Mouse (Mus musculus) MEL (cell line): Measurements from ENCODE around the gene Cnpy2. TPM values are rescaled to one million over a fixed set of nuclear protein-coding genes. Genes with fewer than 3 reads are reported as not detected.
"Not testable (repeated sequence)": the region's sequence is repeated elsewhere in the genome, so short reads cannot be mapped to it uniquely, and the experiment has no call there.

Source experiments
- DNase-seq: peaks from one replicate; pipeline ENCODE4 v3.0.0; 2011; ENCODE audit warnings: low read depth, low spot score
- H3K27ac ChIP-seq: 2 replicates; pipeline ENCODE4 v1.5.1; 2012; ENCODE audit warnings: low read depth, mild to moderate bottlenecking, control low read depth, low read length, moderate library complexity; ENCODE audit not compliant: control insufficient read depth
- H3K27me3 ChIP-seq, 2 experiments: fragments of 150-350 bp in 1 of 2; sonication (generic) in 1 of 2; 2 replicates each; pipeline ENCODE4 v1.6.1; 2012; ENCODE audit warnings: low read length in 2 of 2, mild to moderate bottlenecking in 2 of 2, improper control_type of control experiment in 1 of 2, moderate library complexity in 1 of 2; ENCODE audit not compliant: insufficient read depth in 2 of 2, control insufficient read depth in 1 of 2
- H3K36me3 ChIP-seq, 2 experiments: 2 replicates each; pipeline ENCODE4 v1.6.1; 2012 to 2014; ENCODE audit warnings: low read length in 2 of 2, improper control_type of control experiment in 1 of 2, inconsistent platforms in 1 of 2, mild to moderate bottlenecking in 1 of 2; ENCODE audit not compliant: insufficient read depth in 2 of 2, control insufficient read depth in 1 of 2
- H3K4me1 ChIP-seq, 2 experiments: fragments of 150-350 bp in 1 of 2; sonication (generic) in 1 of 2; 2 replicates each; pipeline ENCODE4 v1.6.1; 2012; ENCODE audit warnings: low read length in 2 of 2, improper control_type of control experiment in 1 of 2, mild to moderate bottlenecking in 1 of 2; ENCODE audit not compliant: insufficient read depth in 2 of 2, control insufficient read depth in 1 of 2
- H3K4me3 ChIP-seq, 2 experiments: fragments of 150-350 bp in 1 of 2; sonication (generic) in 1 of 2; 2 replicates each; pipeline ENCODE4 v1.5.1; 2012; ENCODE audit warnings: low read depth in 2 of 2, low read length in 2 of 2, mild to moderate bottlenecking in 2 of 2, moderate library complexity in 2 of 2, control low read depth in 1 of 2, improper control_type of control experiment in 1 of 2; ENCODE audit not compliant: control insufficient read depth in 1 of 2, insufficient read depth in 1 of 2
- H3K79me2 ChIP-seq: 2 replicates; pipeline ENCODE4 v1.6.1; 2012; ENCODE audit warnings: mild to moderate bottlenecking, low read length, moderate library complexity; ENCODE audit not compliant: control insufficient read depth, poor library complexity, insufficient read depth
- H3K9ac ChIP-seq: 2 replicates; pipeline ENCODE4 v1.6.1; 2012; ENCODE audit warnings: low read depth, mild to moderate bottlenecking, control low read depth, low read length, moderate library complexity; ENCODE audit not compliant: control insufficient read depth, poor library complexity, severe bottlenecking
- H3K9me3 ChIP-seq: fragments of 150-350 bp; sonication (generic); replicated peaks from 2 replicates; pipeline ENCODE4 v1.6.1; 2012; ENCODE audit warnings: mild to moderate bottlenecking, low read length, improper control_type of control experiment, moderate library complexity; ENCODE audit not compliant: insufficient read depth
- CHD1 ChIP-seq: IDR thresholded peaks from 2 replicates; pipeline ENCODE4 v1.6.1; 2012; ENCODE audit warnings: low read depth, mild to moderate bottlenecking, inconsistent platforms, low read length, improper control_type of control experiment
- CHD2 ChIP-seq: IDR thresholded peaks from 2 replicates; pipeline ENCODE4 v1.6.1; 2011; ENCODE audit warnings: low read length, improper control_type of control experiment
- CTCF ChIP-seq, 3 experiments: IDR thresholded peaks in 2 of 3; conservative IDR thresholded peaks in 1 of 3; 2 replicates each; pipeline ENCODE4 v1.5.1; 2011 to 2012; ENCODE audit warnings: low read length in 3 of 3, low read depth in 2 of 3, mild to moderate bottlenecking in 2 of 3, improper control_type of control experiment in 1 of 3, inconsistent platforms in 1 of 3, mixed read lengths in 1 of 3, moderate library complexity in 1 of 3; ENCODE audit not compliant: control insufficient read depth in 1 of 3, insufficient read depth in 1 of 3, poor library complexity in 1 of 3, severe bottlenecking in 1 of 3
- E2F4 ChIP-seq: IDR thresholded peaks from 2 replicates; pipeline ENCODE4 v1.6.1; 2011; ENCODE audit warnings: low read depth, low read length, improper control_type of control experiment, borderline replicate concordance
- ELF1 ChIP-seq: IDR thresholded peaks from 2 replicates; pipeline ENCODE4 v1.6.1; 2014; ENCODE audit warnings: low read depth, mild to moderate bottlenecking, inconsistent platforms, low read length, improper control_type of control experiment, moderate library complexity
- EP300 ChIP-seq, 2 experiments: IDR thresholded peaks; 2 replicates each; pipeline ENCODE4 v1.6.1; 2011; ENCODE audit warnings: improper control_type of control experiment in 2 of 2, low read length in 2 of 2, low read depth in 1 of 2, mild to moderate bottlenecking in 1 of 2
- ETS1 ChIP-seq: IDR thresholded peaks from 2 replicates; pipeline ENCODE4 v1.6.1; 2012; ENCODE audit warnings: low read depth, mild to moderate bottlenecking, inconsistent platforms, low read length, improper control_type of control experiment, moderate library complexity
- GABPA ChIP-seq: IDR thresholded peaks from 2 replicates; pipeline ENCODE4 v1.6.1; 2012; ENCODE audit warnings: low read depth, mild to moderate bottlenecking, inconsistent platforms, low read length, improper control_type of control experiment, moderate library complexity
- GATA1 ChIP-seq: IDR thresholded peaks from 2 replicates; pipeline ENCODE4 v1.6.1; 2011; ENCODE audit warnings: low read depth, low read length, improper control_type of control experiment
- JUND ChIP-seq: IDR thresholded peaks from 2 replicates; pipeline ENCODE4 v1.6.1; 2011; ENCODE audit warnings: low read depth, mild to moderate bottlenecking, improper control_type of control experiment, low read length
- KAT2A ChIP-seq: conservative IDR thresholded peaks from 2 replicates; pipeline ENCODE4 v1.6.1; 2012; ENCODE audit warnings: low read depth, low read length, improper control_type of control experiment, inconsistent platforms
- MAFK ChIP-seq: IDR thresholded peaks from 2 replicates; pipeline ENCODE4 v1.6.1; 2011; ENCODE audit warnings: low read depth, mild to moderate bottlenecking, low read length, improper control_type of control experiment, borderline replicate concordance
- MAX ChIP-seq: IDR thresholded peaks from 2 replicates; pipeline ENCODE4 v1.6.1; 2011; ENCODE audit warnings: low read length, improper control_type of control experiment
- MXI1 ChIP-seq: IDR thresholded peaks from 2 replicates; pipeline ENCODE4 v1.6.1; 2011; ENCODE audit warnings: mild to moderate bottlenecking, low read depth, low read length, improper control_type of control experiment
- MYC ChIP-seq: IDR thresholded peaks from 2 replicates; pipeline ENCODE4 v1.6.1; 2011; ENCODE audit warnings: low read depth, mild to moderate bottlenecking, low read length, improper control_type of control experiment, moderate library complexity
- NELFE ChIP-seq: IDR thresholded peaks from 2 replicates; pipeline ENCODE4 v1.6.1; 2011; ENCODE audit warnings: low read depth, low read length, improper control_type of control experiment
- POLR2A ChIP-seq, 2 experiments: IDR thresholded peaks; 2 replicates each; pipeline ENCODE4 v1.6.1; 2011 to 2012; ENCODE audit warnings: low read length in 2 of 2, mild to moderate bottlenecking in 2 of 2, control low read depth in 1 of 2, improper control_type of control experiment in 1 of 2, low read depth in 1 of 2, moderate library complexity in 1 of 2; ENCODE audit not compliant: control insufficient read depth in 1 of 2, insufficient read depth in 1 of 2, poor library complexity in 1 of 2
- POLR2AphosphoS2 ChIP-seq: IDR thresholded peaks from 2 replicates; pipeline ENCODE4 v1.6.1; 2011; ENCODE audit warnings: low read length, improper control_type of control experiment
- POLR2AphosphoS5 ChIP-seq: IDR thresholded peaks from 2 replicates; pipeline ENCODE4 v1.6.1; 2012; ENCODE audit warnings: low read depth, borderline replicate concordance, mild to moderate bottlenecking, inconsistent platforms, low read length, moderate library complexity, mixed read lengths
- RAD21 ChIP-seq: IDR thresholded peaks from 2 replicates; pipeline ENCODE4 v1.6.1; 2011; ENCODE audit warnings: mild to moderate bottlenecking, low read depth, low read length, improper control_type of control experiment
- RCOR1 ChIP-seq: IDR thresholded peaks from 2 replicates; pipeline ENCODE4 v1.6.1; 2012; ENCODE audit warnings: low read depth, mild to moderate bottlenecking, inconsistent platforms, low read length, improper control_type of control experiment
- SMC3 ChIP-seq: IDR thresholded peaks from 2 replicates; pipeline ENCODE4 v1.6.1; 2011; ENCODE audit warnings: low read depth, low read length, improper control_type of control experiment
- TAL1 ChIP-seq: IDR thresholded peaks from 2 replicates; pipeline ENCODE4 v1.6.1; 2012; ENCODE audit warnings: mild to moderate bottlenecking, inconsistent platforms, low read length, moderate library complexity, mixed read lengths
- TBP ChIP-seq: IDR thresholded peaks from 2 replicates; pipeline ENCODE4 v1.8.0; 2011; ENCODE audit warnings: low read depth, low read length, improper control_type of control experiment
- UBTF ChIP-seq: IDR thresholded peaks from 2 replicates; pipeline ENCODE4 v1.6.1; 2012; ENCODE audit warnings: low read depth, mild to moderate bottlenecking, inconsistent platforms, low read length, improper control_type of control experiment, moderate library complexity, borderline replicate concordance; ENCODE audit not compliant: insufficient read depth
- USF2 ChIP-seq, 2 experiments: IDR thresholded peaks; 2 replicates each; pipeline ENCODE4 v1.6.1; 2011 to 2012; ENCODE audit warnings: improper control_type of control experiment in 2 of 2, low read length in 2 of 2, borderline replicate concordance in 1 of 2, inconsistent platforms in 1 of 2, low read depth in 1 of 2, mild to moderate bottlenecking in 1 of 2; ENCODE audit not compliant: insufficient read depth in 1 of 2
- ZC3H11A ChIP-seq: IDR thresholded peaks from 2 replicates; pipeline ENCODE4 v1.6.1; 2012; ENCODE audit warnings: low read depth, mild to moderate bottlenecking, inconsistent platforms, low read length, improper control_type of control experiment
- ZKSCAN1 ChIP-seq: IDR thresholded peaks from 2 replicates; pipeline ENCODE4 v1.6.1; 2012; ENCODE audit warnings: low read depth, mild to moderate bottlenecking, inconsistent platforms, low read length, improper control_type of control experiment, moderate library complexity
- ZMIZ1 ChIP-seq: IDR thresholded peaks from 2 replicates; pipeline ENCODE4 v1.6.1; 2012; ENCODE audit warnings: low read depth, mild to moderate bottlenecking, inconsistent platforms, low read length, improper control_type of control experiment, moderate library complexity
- ZNF384 ChIP-seq: IDR thresholded peaks from 2 replicates; pipeline ENCODE4 v1.6.1; 2012; ENCODE audit warnings: low read depth, mild to moderate bottlenecking, inconsistent platforms, low read length, improper control_type of control experiment
- polyA plus RNA-seq, 2 experiments: library from polyadenylated mRNA; stranded (reverse) in 1 of 2; unstranded in 1 of 2; fragments of >175 nt in 1 of 2; fragments of >200 nt in 1 of 2; gene quantifications; 2 replicates each; pipeline versions ENCODE4 v1.2.1 to v1.2.4; 2012; ENCODE audit warnings: low replicate concordance in 2 of 2, low read depth in 1 of 2; ENCODE audit not compliant: insufficient read length in 2 of 2, insufficient read depth in 1 of 2, missing spikeins in 1 of 2
- total RNA-seq: library from RNA; depleted of rRNA; stranded (reverse); fragments of 300-350 nt; gene quantifications from 2 replicates; pipeline ENCODE4 v1.2.3, GENCODE M21; 2012

Cnpy2 gene
- total and polyA plus RNA-seq, 3 experiments, result 98.1 to 107 TPM; not detected in 1

GRCm38 (mm10) chr10:128332358-128333249 is 10.3 kb downstream of the Cnpy2 start:
- peaks cover 0 to 30% of the 10 kb centered on the region in 2 experiments; a peak in 2 of 4 replicates for H3K36me3 ChIP-seq
- H3K9me3 ChIP-seq, H3K27ac ChIP-seq, H3K4me3 ChIP-seq, H3K27me3 ChIP-seq, H3K9ac ChIP-seq: not testable (repeated sequence)
- DNase-seq, result peak; percentile 48
- H3K4me1 ChIP-seq, result peaks cover 10 to 27% of the 10 kb centered on the region in 2 experiments
- TF ChIP-seq ZNF384, result peak; percentile 58
- TF ChIP-seq TBP, result peak; percentile 95
- TF ChIP-seq, all 39 proteins: peak for 2; not testable (repeated sequence) for 37
- H3K79me2 ChIP-seq, result not testable (repeated sequence)

GRCm38 (mm10) chr10:128335582-128335981 is 13.3 kb downstream of the Cnpy2 start:
- H3K36me3 ChIP-seq, result peaks cover 0 to 49% of the 10 kb centered on the region in 2 experiments; a peak in 2 of 4 replicates
- H3K9ac ChIP-seq, result peak overlapping the region; percentile 44; the same call in 1 of the 2 replicates
- H3K4me3 ChIP-seq, result peak overlapping the region in 1 of 2 experiments; percentile 7; a peak in 1 of 4 replicates
- peak; percentile 91 for DNase-seq
- peaks cover 29% of the 10 kb centered on the region for H3K79me2 ChIP-seq
- no peaks in the 10 kb centered on the region for H3K9me3 ChIP-seq
- H3K27ac ChIP-seq, result peak overlapping the region; percentile 98; the same call in 1 of the 2 replicates
- no peaks in the 10 kb centered on the region for H3K27me3 ChIP-seq
- peaks cover 10 to 43% of the 10 kb centered on the region in 2 experiments for H3K4me1 ChIP-seq
- no peak for TF ChIP-seq KAT2A
- peak; percentile 85 for TF ChIP-seq SMC3
- TF ChIP-seq TAL1, result no peak
- TF ChIP-seq CTCF (IDR thresholded peaks at IDR 0.05 in 2 of 3, conservative IDR thresholded peaks at IDR 0.05 in 1 of 3; ENCODE audit: control insufficient read depth in 1 of 3, insufficient read depth in 1 of 3, low read depth in 2 of 3, low read length in 3 of 3, poor library complexity in 1 of 3, severe bottlenecking in 1 of 3), result peak; percentile 76 to 88 (median 85)
- TF ChIP-seq NELFE, result no peak
- no peak for TF ChIP-seq RCOR1
- TF ChIP-seq MYC, result 0 out of 2 replicates have a peak, but pooled peaks have one; percentile 18
- TF ChIP-seq CHD2, result no peak
- TF ChIP-seq POLR2AphosphoS5, result no peak
- peak; percentile 39; the same call in 1 of the 2 replicates for TF ChIP-seq ETS1
- TF ChIP-seq E2F4, result no peak
- TF ChIP-seq GABPA, result no peak
- no peak for TF ChIP-seq CHD1
- TF ChIP-seq ZKSCAN1, result no peak
- TF ChIP-seq POLR2A (IDR thresholded peaks at IDR 0.05; ENCODE audit: control insufficient read depth in 1 of 2, insufficient read depth in 1 of 2, low read depth in 1 of 2, low read length in 2 of 2, poor library complexity in 1 of 2), result no peak
- TF ChIP-seq ELF1, result no peak
- peak; percentile 47 for TF ChIP-seq GATA1
- TF ChIP-seq USF2 (IDR thresholded peaks at IDR 0.05; ENCODE audit: borderline replicate concordance in 1 of 2, insufficient read depth in 1 of 2, low read depth in 1 of 2, low read length in 2 of 2), result no peak
- no peak for TF ChIP-seq POLR2AphosphoS2
- peak; percentile 90 for TF ChIP-seq JUND
- peak; percentile 50 for TF ChIP-seq ZC3H11A
- peak; percentile 50; the same call in 1 of the 2 replicates for TF ChIP-seq ZNF384
- no peak for TF ChIP-seq MAFK
- TF ChIP-seq UBTF, result no peak
- no peak for TF ChIP-seq MAX
- TF ChIP-seq TBP, result no peak
- no peak for TF ChIP-seq ZMIZ1
- no peak for TF ChIP-seq EP300 (IDR thresholded peaks at IDR 0.05; ENCODE audit: low read depth in 1 of 2, low read length in 2 of 2)
- peak; percentile 75 for TF ChIP-seq RAD21
- TF ChIP-seq MXI1, result 0 out of 2 replicates have a peak, but pooled peaks have one; percentile 40
